Mouse (Mus musculus): ENCODE measurements around the gene Tspan15. TPM values are rescaled to one million over a fixed set of nuclear protein-coding genes. Genes with fewer than 3 reads are reported as not detected.

Gene Tspan15
- polyA plus RNA-seq, 1 experiment from 2014 or later = 22.2 TPM

- H3K4me2 ChIP-seq = no peak overlapping the region
- H3K27ac ChIP-seq (replicated peaks) = no peak overlapping the region
- no peak overlapping the region for H3K4me3 ChIP-seq
- no peak overlapping the region for H3K9ac ChIP-seq
- 65% methylated on average over 6 of the region's 6 CpGs for WGBS
- peaks cover 30% of the 10 kb centered on the region for H3K27me3 ChIP-seq
- H3K36me3 ChIP-seq = no peaks in the 10 kb centered on the region
- no peak for ATAC-seq (ENCODE audit: low FRiP score, low read depth)
- no peaks in the 10 kb centered on the region for H3K9me3 ChIP-seq
- H3K4me1 ChIP-seq (replicated peaks) = no peaks in the 10 kb centered on the region
These were observed 48.5 kb downstream of the Tspan15 start for GRCm38 (mm10) chr10:62182471-62183014.

- no peak overlapping the region for H3K4me3 ChIP-seq
- no peaks in the 10 kb centered on the region for H3K4me1 ChIP-seq (replicated peaks)
- H3K27me3 ChIP-seq = peaks cover 29% of the 10 kb centered on the region
- no peaks in the 10 kb centered on the region for H3K9me3 ChIP-seq
- no peaks in the 10 kb centered on the region for H3K36me3 ChIP-seq
- H3K9ac ChIP-seq = no peak overlapping the region
- H3K4me2 ChIP-seq = no peak overlapping the region
- 53% methylated on average over 3 of the region's 3 CpGs for WGBS
- ATAC-seq (ENCODE audit: low FRiP score, low read depth) = no peak
- no peak overlapping the region for H3K27ac ChIP-seq (replicated peaks)
These were observed 49.4 kb downstream of the Tspan15 start for GRCm38 (mm10) chr10:62181701-62182100.

- no peaks in the 10 kb centered on the region for H3K9me3 ChIP-seq
- no peak overlapping the region for H3K9ac ChIP-seq
- no peak for ATAC-seq (ENCODE audit: low FRiP score, low read depth)
- no peak overlapping the region for H3K4me2 ChIP-seq
- H3K36me3 ChIP-seq = no peaks in the 10 kb centered on the region
- no peak overlapping the region for H3K4me3 ChIP-seq
- 85% methylated on average over 3 of the region's 3 CpGs for WGBS
- 0 out of 2 replicates have a peak, but pooled peaks cover 2% of the 10 kb centered on the region for H3K4me1 ChIP-seq (replicated peaks)
- peaks cover 26% of the 10 kb centered on the region for H3K27me3 ChIP-seq
- H3K27ac ChIP-seq (replicated peaks) = no peak overlapping the region
These were observed 51.1 kb downstream of the Tspan15 start for GRCm38 (mm10) chr10:62179944-62180343.

GRCm38 (mm10) chr10:62174533-62175313 lies 56.3 kb downstream of the Tspan15 start:
- Histone ChIP-seq H3K9me3 (no peaks in the 10 kb centered on the region), H3K27me3 (peaks cover 29% of the 10 kb centered on the region), H3K4me3 (no peak overlapping the region), H3K4me2 (no peak overlapping the region), H3K27ac (replicated peaks) (no peak overlapping the region), H3K9ac (no peak overlapping the region), H3K4me1 (replicated peaks) (peaks cover 15% of the 10 kb centered on the region), H3K36me3 (no peaks in the 10 kb centered on the region)
- 18% methylated on average over 15 of the region's 15 CpGs for WGBS
- ATAC-seq (ENCODE audit: low FRiP score, low read depth) = no peak; the same call in 1 of the 2 replicates

GRCm38 (mm10) chr10:62173941-62174448 lies 57.1 kb downstream of the Tspan15 start:
- 15% methylated on average over 9 of the region's 9 CpGs for WGBS
- Histone ChIP-seq H3K36me3 (no peaks in the 10 kb centered on the region), H3K27ac (replicated peaks) (no peak overlapping the region), H3K9ac (no peak overlapping the region), H3K27me3 (peaks cover 25% of the 10 kb centered on the region), H3K4me2 (no peak overlapping the region), H3K4me1 (replicated peaks) (peaks cover 15% of the 10 kb centered on the region), H3K9me3 (no peaks in the 10 kb centered on the region), H3K4me3 (no peak overlapping the region)
- no peak for ATAC-seq (ENCODE audit: low FRiP score, low read depth)

GRCm38 (mm10) chr10:62172841-62173553 lies 58.1 kb downstream of the Tspan15 start:
- 5% methylated on average over 9 of the region's 9 CpGs for WGBS
- ATAC-seq (ENCODE audit: low FRiP score, low read depth) = no peak
- Histone ChIP-seq H3K27me3 (peaks cover 25% of the 10 kb centered on the region), H3K36me3 (no peaks in the 10 kb centered on the region), H3K4me1 (replicated peaks) (peaks cover 15% of the 10 kb centered on the region), H3K27ac (replicated peaks) (no peak overlapping the region), H3K9me3 (no peaks in the 10 kb centered on the region), H3K4me2 (no peak overlapping the region), H3K4me3 (no peak overlapping the region), H3K9ac (no peak overlapping the region)

GRCm38 (mm10) chr10:62162410-62162809 lies 68.6 kb downstream of the Tspan15 start:
- no peaks in the 10 kb centered on the region for H3K4me1 ChIP-seq (replicated peaks)
- no peaks in the 10 kb centered on the region for H3K36me3 ChIP-seq
- WGBS = 49% methylated on average over 10 of the region's 10 CpGs
- H3K9me3 ChIP-seq = no peaks in the 10 kb centered on the region
- H3K4me3 ChIP-seq = no peak overlapping the region
- no peak for ATAC-seq (ENCODE audit: low FRiP score, low read depth)
- H3K4me2 ChIP-seq = no peak overlapping the region
- H3K9ac ChIP-seq = no peak overlapping the region
- H3K27ac ChIP-seq (replicated peaks) = no peak overlapping the region
- 0 out of 2 replicates have a peak, but pooled peaks cover 2% of the 10 kb centered on the region for H3K27me3 ChIP-seq

- no peak overlapping the region for H3K9ac ChIP-seq
- no peak for ATAC-seq (ENCODE audit: low FRiP score, low read depth)
- H3K27ac ChIP-seq (replicated peaks) = no peak overlapping the region
- H3K4me2 ChIP-seq = no peak overlapping the region
- H3K4me1 ChIP-seq (replicated peaks) = no peaks in the 10 kb centered on the region
- 15% methylated on average over 7 of the region's 7 CpGs for WGBS
- H3K36me3 ChIP-seq = no peaks in the 10 kb centered on the region
- no peaks in the 10 kb centered on the region for H3K9me3 ChIP-seq
- H3K27me3 ChIP-seq = peaks cover 47% of the 10 kb centered on the region
- no peak overlapping the region for H3K4me3 ChIP-seq
These were observed 81.1 kb downstream of the Tspan15 start for GRCm38 (mm10) chr10:62149929-62150328.

GRCm38 (mm10) chr10:62147466-62148248 lies 83.4 kb downstream of the Tspan15 start:
- H3K9ac ChIP-seq = no peak overlapping the region
- H3K4me1 ChIP-seq (replicated peaks) = no peaks in the 10 kb centered on the region
- no peaks in the 10 kb centered on the region for H3K9me3 ChIP-seq
- H3K36me3 ChIP-seq = no peaks in the 10 kb centered on the region
- peaks cover 53% of the 10 kb centered on the region for H3K27me3 ChIP-seq
- H3K4me3 ChIP-seq = no peak overlapping the region
- H3K4me2 ChIP-seq = no peak overlapping the region
- no peak for ATAC-seq (ENCODE audit: low FRiP score, low read depth)
- 43% methylated on average over 12 of the region's 12 CpGs for WGBS
- no peak overlapping the region for H3K27ac ChIP-seq (replicated peaks)

- Histone ChIP-seq H3K4me1 (replicated peaks) (no peaks in the 10 kb centered on the region), H3K4me2 (no peak overlapping the region), H3K4me3 (no peak overlapping the region), H3K9ac (no peak overlapping the region), H3K36me3 (no peaks in the 10 kb centered on the region), H3K27me3 (peaks cover 54% of the 10 kb centered on the region), H3K27ac (replicated peaks) (no peak overlapping the region), H3K9me3 (no peaks in the 10 kb centered on the region)
- ATAC-seq (ENCODE audit: low FRiP score, low read depth) = no peak
- 10% methylated on average over 5 of the region's 5 CpGs for whole genome bisulfite sequencing
These were observed 85.1 kb downstream of the Tspan15 start for GRCm38 (mm10) chr10:62145957-62146356.

- 68% methylated on average over 8 of the region's 8 CpGs for WGBS
- ATAC-seq (ENCODE audit: low FRiP score, low read depth) = no peak
- peaks cover 42% of the 10 kb centered on the region for H3K27me3 ChIP-seq
These were observed 87.2 kb downstream of the Tspan15 start, which contains the start of gene Fam241b for GRCm38 (mm10) chr10:62143820-62144219. Gene Fam241b, minus strand, starts transcription at chr10:62143920.

More at GRCm38 (mm10) chr10:62143820-62144219, 87.2 kb downstream of the Tspan15 start, which contains the start of gene Fam241b:
- no peaks in the 10 kb centered on the region for H3K9me3 ChIP-seq
- no peaks in the 10 kb centered on the region for H3K4me1 ChIP-seq (replicated peaks)
- H3K4me3 ChIP-seq = no peak within 1 kb of the TSS
- H3K27ac ChIP-seq (replicated peaks) = no peak within 1 kb of the TSS
- no peak within 1 kb of the TSS for H3K9ac ChIP-seq
- H3K36me3 ChIP-seq = no peaks in the 10 kb centered on the region
- H3K4me2 ChIP-seq = no peak within 1 kb of the TSS

All from hindbrain, embryonic 15.5 days (tissue).